Mouse (Mus musculus) right cerebral cortex, adult 2 months (tissue): ENCODE data around the gene Sec23a.
"Not testable (repeated sequence)": the region's sequence is repeated elsewhere in the genome, so short reads cannot be mapped to it uniquely, and the experiment has no call there.

Experiments used
- DNase-seq, 2 experiments: peaks; one replicate each; pipeline ENCODE4 v3.0.0; 2021 to 2022; ENCODE audit warnings: low spot score in 2 of 2

The Sec23a gene

GRCm38 (mm10) chr12:59011844-59012709 is at the start of gene Sec23a:
Sec23a (minus strand) TSS chr12:59012017.
- peak; percentile 96 for DNase-seq

- peak; percentile 73 to 81 for DNase-seq
Observed at GRCm38 (mm10) chr12:59060993-59061595, 49.3 kb upstream of the Sec23a start, which contains the start of gene Trappc6b. Trappc6b (minus strand) TSS chr12:59061472.

GRCm38 (mm10) chr12:59060322-59060721 is 48.5 kb upstream of the Sec23a start:
- DNase-seq, result no peak

- DNase-seq, result not testable (repeated sequence)
Observed at GRCm38 (mm10) chr12:59058242-59058641, 46.4 kb upstream of the Sec23a start.

GRCm38 (mm10) chr12:59056222-59056621 is 44.4 kb upstream of the Sec23a start:
- DNase-seq, result no peak

GRCm38 (mm10) chr12:59055196-59055850 is 43.5 kb upstream of the Sec23a start:
- DNase-seq, result no peak

GRCm38 (mm10) chr12:59053976-59054375 is 42.2 kb upstream of the Sec23a start:
- DNase-seq, result no peak

GRCm38 (mm10) chr12:59053166-59053565 is 41.3 kb upstream of the Sec23a start:
- no peak for DNase-seq

- DNase-seq, result no peak
Observed at GRCm38 (mm10) chr12:59052470-59052869, 40.7 kb upstream of the Sec23a start.

- no peak for DNase-seq
Observed at GRCm38 (mm10) chr12:59040851-59041250, 29.0 kb upstream of the Sec23a start.

GRCm38 (mm10) chr12:59039971-59040844 is 28.4 kb upstream of the Sec23a start:
- DNase-seq, result no peak

- no peak for DNase-seq
Observed at GRCm38 (mm10) chr12:59039162-59039970, 27.5 kb upstream of the Sec23a start.

GRCm38 (mm10) chr12:59032101-59032500 is 20.3 kb upstream of the Sec23a start:
- DNase-seq, result no peak

GRCm38 (mm10) chr12:59021306-59021705 is 9.5 kb upstream of the Sec23a start:
- DNase-seq, result no peak

GRCm38 (mm10) chr12:59019891-59020290 is 8.1 kb upstream of the Sec23a start:
- DNase-seq, result no peak

- no peak for DNase-seq
Observed at GRCm38 (mm10) chr12:59017970-59018369, 6.2 kb upstream of the Sec23a start.

- peak; percentile 90 to 91 for DNase-seq
Observed at GRCm38 (mm10) chr12:59013234-59013633, 1.4 kb upstream of the Sec23a start, which contains the start of gene Gemin2. Gemin2 (plus strand) TSS chr12:59013393.

- peak in 1 of 2 experiments; percentile 6 for DNase-seq
Observed at GRCm38 (mm10) chr12:59012710-59013091, 884 bp upstream of the Sec23a start.

GRCm38 (mm10) chr12:59011275-59011843 is 458 bp downstream of the Sec23a start:
- no peak for DNase-seq

- no peak for DNase-seq
Observed at GRCm38 (mm10) chr12:59010482-59010881, 1.3 kb downstream of the Sec23a start.
